Mouse (Mus musculus) spleen, adult 2 months (tissue): ENCODE results near the gene Nrp2.

Experiments
- CTCF ChIP-seq: fragments of 200-500 bp; IDR thresholded peaks from 2 replicates; pipeline ENCODE4 v1.5.1; 2011; ENCODE audit warnings: mild to moderate bottlenecking, inconsistent platforms; ENCODE audit not compliant: insufficient read depth, insufficient read length, insufficient replicate concordance; ENCODE audit errors: extremely low read depth
- POLR2A ChIP-seq: fragments of 200-500 bp; IDR thresholded peaks from 2 replicates; pipeline ENCODE4 v1.6.1; 2011; ENCODE audit warnings: low read depth, low read length, inconsistent platforms

DNA sequence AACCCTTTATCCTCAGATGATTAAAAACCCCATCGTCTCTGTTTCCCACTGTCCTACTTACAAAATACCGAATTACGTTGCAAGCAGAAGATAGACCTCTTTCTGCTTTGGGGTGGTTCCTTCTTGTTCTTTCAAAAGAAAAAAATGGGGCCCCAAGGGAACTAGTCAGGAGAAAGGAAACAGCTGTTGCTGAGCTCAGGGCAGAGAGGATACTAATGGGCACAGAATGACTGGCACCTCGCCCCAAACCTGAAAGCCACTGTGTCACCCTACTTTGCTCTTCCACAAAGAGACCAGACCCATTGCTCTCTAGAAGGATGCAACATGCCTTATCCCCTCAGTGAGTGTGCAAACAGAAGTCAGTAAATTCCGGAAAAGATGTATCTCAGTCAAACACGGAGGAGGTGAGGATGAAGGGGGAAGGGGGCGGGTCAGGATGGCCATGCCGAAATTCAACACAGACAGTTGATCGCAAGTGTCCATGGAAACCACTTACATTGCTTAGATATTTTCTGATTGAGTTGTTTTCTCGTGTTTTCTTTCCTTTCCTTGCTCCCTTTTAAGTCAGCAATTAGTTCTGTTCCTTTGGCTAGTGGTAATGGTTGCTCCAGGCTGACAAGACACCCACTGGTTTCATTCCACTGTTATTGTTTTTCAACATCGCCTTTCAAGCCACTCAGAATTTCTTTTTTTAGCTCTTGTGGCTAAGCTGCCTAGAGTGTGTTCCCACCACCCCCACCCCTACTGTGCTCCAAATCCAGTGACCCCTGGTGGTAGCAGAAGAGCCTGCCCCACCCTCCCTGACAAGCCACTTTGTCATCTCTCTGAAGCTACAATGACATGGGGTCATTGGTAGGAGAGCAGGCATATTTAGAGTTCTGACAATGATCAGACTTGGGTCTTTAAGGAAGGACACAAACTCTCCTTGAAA lies 71.5 kb downstream of the Nrp2 start:
- no peak for TF ChIP-seq CTCF
- TF ChIP-seq POLR2A = no peak
